Mouse (Mus musculus): Measurements from ENCODE around the gene Itgb5.

Gene Itgb5

DNA sequence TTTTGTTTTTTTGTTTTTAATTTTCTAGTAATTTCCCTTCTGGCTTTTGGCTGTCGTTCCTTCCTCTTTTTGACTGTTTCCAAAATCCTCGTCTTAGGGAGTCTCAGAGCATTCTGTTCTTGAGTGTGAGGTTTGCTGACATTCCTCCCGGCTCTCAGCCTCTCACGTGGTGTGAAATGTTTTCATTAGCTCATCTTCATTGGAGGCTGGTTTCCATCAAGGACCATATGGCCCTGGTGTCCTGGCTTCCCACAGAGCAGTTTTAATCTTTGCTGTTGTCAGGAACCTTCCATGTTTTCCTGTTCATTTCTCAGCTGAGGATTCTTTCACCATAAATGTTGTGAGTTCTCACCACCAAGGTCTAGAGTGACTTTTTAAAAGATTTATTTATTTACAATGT lies 50.1 kb downstream of the Itgb5 start:
- DNase-seq, result no peak

GRCm38 (mm10) chr16:33880765-33881164 lies 51.3 kb downstream of the Itgb5 start:
- no peak for DNase-seq

DNA sequence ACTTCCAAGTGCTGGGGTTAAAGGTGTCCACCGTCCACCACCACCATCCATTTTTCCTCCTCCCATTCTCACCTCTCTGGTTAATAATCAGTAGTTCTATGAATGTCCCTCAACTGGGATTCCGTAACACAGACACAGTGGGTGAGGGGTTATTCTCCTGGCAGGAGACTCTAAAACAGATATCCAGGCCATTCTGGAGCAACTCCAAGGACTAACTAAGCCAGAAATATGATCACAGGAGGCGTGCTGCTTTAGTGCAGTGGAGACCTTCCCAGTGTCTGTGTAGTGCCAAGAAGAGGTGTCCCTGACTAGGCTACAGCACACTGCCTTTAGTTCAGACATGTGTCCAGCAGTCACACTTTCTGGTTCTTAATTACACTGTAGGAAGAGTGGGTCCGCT lies 53.1 kb downstream of the Itgb5 start:
- DNase-seq, result no peak

GRCm38 (mm10) chr16:33883046-33883975 lies 53.8 kb downstream of the Itgb5 start:
- peak; percentile 71 for DNase-seq

GRCm38 (mm10) chr16:33884201-33884600 lies 54.7 kb downstream of the Itgb5 start:
- DNase-seq, result peak; percentile 48

- DNase-seq, result no peak
Measured at GRCm38 (mm10) chr16:33885021-33885471, 55.6 kb downstream of the Itgb5 start.

- no peak for DNase-seq
Measured at GRCm38 (mm10) chr16:33885671-33886328, 56.3 kb downstream of the Itgb5 start.

DNA sequence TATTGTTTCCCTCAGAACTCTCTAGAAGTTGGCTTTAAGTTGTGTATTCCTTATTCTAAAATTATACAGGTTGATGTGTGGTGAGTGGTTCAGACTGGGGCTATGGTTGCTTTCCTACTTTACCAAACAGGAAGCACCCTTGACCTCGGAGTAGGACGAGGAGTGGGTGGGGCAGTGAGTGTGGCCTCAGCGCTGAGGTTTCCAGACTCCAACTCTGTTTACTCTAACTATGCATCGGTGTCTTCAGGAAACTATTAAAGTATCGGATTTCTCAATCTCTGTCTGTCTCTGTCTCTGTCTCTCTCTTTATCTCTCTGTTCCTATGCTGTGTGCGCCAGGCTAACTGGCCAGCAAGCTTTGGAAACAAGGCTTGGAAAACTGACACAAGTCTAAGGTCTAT lies 57.2 kb downstream of the Itgb5 start:
- DNase-seq, result no peak

GRCm38 (mm10) chr16:33887981-33888380 lies 58.5 kb downstream of the Itgb5 start:
- no peak for DNase-seq

- DNase-seq, result no peak
Measured at GRCm38 (mm10) chr16:33889000-33889607, 59.6 kb downstream of the Itgb5 start.

DNA sequence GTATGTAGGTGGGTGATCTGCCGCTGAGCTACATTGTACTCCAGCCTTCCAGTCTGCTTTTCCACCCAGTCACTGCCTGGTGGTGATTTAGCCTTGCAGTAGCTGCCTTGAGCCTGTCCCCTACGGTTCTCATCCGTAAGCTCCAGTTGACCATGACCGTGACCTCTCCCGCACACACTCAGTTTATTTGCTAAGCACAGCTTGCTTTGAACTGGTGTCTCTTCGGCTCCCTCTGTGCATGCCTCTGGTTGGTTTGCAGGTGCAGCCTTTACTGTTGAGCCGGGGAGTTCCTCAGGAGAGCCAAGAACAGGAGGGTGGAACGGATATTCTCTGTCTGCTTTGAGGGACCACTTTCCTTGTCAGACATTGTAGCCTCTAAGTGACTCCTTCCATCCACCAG lies 61.6 kb downstream of the Itgb5 start:
- DNase-seq, result no peak

DNA sequence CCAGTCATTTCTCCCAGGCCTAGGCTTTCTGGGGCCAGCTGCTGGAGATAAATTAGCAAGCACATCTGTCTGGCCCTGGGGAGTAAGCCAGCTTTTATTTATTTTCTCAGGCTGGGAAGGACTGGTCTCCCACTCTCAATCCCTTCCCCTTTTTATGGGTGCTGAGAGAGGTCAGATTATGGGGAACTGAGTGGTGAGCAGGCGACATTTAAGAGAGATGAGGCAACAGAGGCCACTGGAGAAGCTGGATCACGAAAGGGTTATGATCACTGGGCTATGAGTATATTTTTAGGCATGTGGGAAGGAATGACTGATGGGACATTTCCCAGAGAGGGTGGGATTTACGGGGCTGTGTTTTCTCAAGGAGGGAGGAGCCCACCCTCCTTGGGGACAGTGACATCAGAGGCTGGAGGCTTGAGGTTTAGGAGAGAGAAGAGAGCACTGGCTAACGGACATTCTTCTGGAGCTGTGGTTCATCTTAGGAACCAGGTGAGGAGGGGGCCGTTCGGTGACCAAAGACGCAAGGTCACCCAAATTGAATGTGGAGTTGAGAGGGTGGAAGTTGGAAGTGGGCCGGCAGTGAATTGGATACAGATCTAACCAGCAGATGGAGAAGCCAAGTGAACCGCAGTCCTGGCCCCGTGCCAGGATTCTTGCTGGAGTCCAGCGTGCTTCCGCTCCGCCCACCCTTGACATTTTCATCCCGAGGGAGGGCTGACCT lies 62.3 kb downstream of the Itgb5 start:
- DNase-seq, result peak; percentile 92

DNA sequence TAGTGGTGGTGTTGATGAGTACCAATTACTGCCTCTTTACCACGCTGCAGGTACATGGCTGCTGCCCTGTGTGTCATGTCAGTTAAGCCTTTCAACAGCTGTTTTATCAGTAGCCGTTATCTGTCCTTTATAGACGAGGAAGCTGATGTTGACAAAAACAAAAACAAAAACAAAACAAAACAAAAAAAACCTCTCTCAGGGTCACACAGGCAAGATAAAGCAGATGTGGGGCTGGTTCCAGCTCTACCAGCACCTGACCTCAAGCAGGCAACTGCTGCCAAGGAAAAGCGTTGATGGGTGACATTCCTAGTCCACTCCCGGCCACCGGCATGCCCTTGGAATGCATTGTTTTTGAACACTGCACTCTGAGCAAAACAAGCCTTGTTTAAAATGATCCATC lies 63.1 kb downstream of the Itgb5 start:
- no peak for DNase-seq

DNA sequence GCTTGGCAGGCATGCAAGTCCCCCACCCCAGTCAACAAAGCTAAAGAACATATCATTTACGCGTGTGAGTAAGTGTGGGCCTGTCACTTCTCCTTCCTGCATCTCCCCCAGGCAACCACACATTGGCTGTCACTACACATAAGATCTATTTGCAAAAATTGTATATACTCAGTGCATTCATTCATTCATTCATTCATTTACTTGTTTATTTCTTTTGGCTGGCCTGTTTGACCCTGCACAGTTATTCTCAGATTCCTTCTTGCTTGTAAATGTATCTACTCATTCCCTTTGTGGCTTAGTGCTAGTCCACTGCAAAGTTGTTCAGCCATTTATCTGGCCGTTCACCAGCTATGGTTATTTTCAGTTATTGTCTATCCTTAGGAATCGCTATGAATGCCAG lies 64.3 kb downstream of the Itgb5 start:
- no peak for DNase-seq

DNA sequence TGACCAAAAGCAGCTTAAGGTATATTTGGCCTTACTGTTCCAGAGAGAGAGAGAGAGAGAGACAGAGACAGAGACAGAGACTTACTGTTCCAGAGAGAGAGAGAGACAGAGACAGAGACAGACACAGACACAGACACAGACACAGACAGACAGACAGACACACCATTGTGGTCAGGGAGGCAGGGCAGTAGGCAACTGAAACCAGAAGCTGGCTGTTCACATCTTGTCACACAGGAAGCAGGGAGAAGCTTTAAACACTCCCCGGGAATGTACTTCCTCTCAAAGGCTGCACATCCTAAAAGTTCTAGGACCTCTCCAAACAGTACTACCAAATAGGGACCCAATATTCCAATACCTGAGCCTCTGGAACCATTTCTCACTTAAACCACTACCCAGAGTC lies 65.0 kb downstream of the Itgb5 start:
- DNase-seq, result no peak

GRCm38 (mm10) chr16:33895690-33896089 lies 66.2 kb downstream of the Itgb5 start:
- DNase-seq, result no peak

DNA sequence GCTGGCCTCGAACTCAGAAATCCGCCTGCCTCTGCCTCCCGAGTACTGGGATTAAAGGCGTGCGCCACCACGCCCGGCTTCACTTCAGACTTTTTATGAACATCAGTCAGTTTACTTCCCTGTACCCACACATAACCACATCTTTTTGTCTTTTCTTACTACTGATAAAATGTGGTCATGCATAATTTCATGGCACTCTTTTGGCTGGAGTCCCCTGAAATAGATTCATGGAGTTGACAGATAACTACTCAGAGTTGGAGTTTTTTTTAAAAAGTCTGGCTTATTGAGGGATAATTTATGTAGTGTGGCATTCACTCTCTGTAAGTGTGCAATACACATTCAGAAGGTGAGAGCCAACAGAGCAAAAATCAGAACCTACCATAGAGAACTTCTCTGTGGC lies 67.3 kb downstream of the Itgb5 start:
- no peak for DNase-seq

DNA sequence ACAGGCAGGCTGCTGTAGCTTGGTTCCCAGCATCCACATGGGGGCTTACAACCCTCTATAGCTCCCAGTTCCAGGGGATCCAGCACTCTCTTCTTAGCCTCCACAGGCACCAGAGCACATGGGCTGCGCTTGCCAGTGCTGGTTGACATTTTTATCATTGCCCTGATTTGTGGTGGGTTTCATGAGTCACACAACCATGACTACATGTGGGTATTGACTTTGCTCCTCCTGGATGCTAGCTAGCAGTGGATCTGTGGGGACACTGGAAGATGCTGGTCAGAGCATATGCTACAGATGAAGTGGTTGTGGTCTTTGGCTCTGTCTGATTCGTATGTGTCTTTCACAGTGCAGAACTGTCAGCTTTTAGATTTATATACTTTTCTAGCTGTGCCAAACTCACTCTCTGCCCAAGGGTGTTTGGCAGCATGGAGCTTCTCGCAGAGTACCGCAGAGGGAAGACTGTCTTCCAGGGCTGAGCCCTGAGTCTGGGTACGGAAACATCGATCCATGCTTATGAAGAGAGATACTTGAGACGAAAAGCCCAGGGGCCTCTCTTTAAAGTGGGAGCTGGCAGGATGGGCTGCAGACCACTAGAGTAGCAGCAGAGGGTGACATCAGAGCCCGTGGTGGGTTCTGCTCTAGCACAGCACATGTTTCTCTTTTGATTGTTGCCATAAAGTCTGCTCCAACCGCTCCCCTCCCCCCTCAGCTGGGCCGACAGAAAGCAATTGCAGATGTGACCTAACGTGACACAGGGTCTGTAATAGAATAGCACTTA lies 74.4 kb downstream of the Itgb5 start:
- DNase-seq, result no peak

- no peak for DNase-seq
Measured at GRCm38 (mm10) chr16:33904553-33904952, 75.1 kb downstream of the Itgb5 start.

GRCm38 (mm10) chr16:33908239-33908638 lies 78.8 kb downstream of the Itgb5 start:
- DNase-seq, result peak; percentile 64

- DNase-seq, result no peak
Measured at GRCm38 (mm10) chr16:33914997-33915396, 85.5 kb downstream of the Itgb5 start.
